Mouse (Mus musculus) E14TG2a.4 (cell line): ENCODE measurements around the gene Fam50b.

Source experiments
- H3K27me3 ChIP-seq: 2 replicates; pipeline ENCODE4 v1.6.1; 2014; ENCODE audit warnings: low read length, control low read depth; ENCODE audit not compliant: insufficient read depth
- H3K36me3 ChIP-seq: 2 replicates; pipeline ENCODE4 v1.6.1; 2014; ENCODE audit warnings: low read length, control low read depth; ENCODE audit not compliant: insufficient read depth
- H3K4me1 ChIP-seq: replicated peaks from 2 replicates; pipeline ENCODE4 v1.6.1; 2014; ENCODE audit warnings: low read depth, low read length, control low read depth
- H3K4me3 ChIP-seq: replicated peaks from 2 replicates; pipeline ENCODE4 v1.5.1; 2014; ENCODE audit warnings: mild to moderate bottlenecking, low read length
- H3K9me3 ChIP-seq: 2 replicates; pipeline ENCODE4 v1.6.1; 2014; ENCODE audit warnings: low read length, control low read depth
- CTCF ChIP-seq: conservative IDR thresholded peaks from 2 replicates; pipeline ENCODE4 v1.5.1; 2014; ENCODE audit warnings: low read length
- NANOG ChIP-seq: IDR thresholded peaks from 2 replicates; pipeline ENCODE4 v1.6.1; 2014; ENCODE audit warnings: borderline replicate concordance, low read length, mixed read lengths
- POU5F1 ChIP-seq: IDR thresholded peaks from 2 replicates; pipeline ENCODE4 v1.6.1; 2014; ENCODE audit warnings: low read length, borderline replicate concordance

Fam50b gene

GRCm38 (mm10) chr13:34767527-34768292 lies 33.1 kb downstream of the Fam50b start:
- no peaks in the 10 kb centered on the region for H3K36me3 ChIP-seq
- TF ChIP-seq NANOG (no peak), CTCF (no peak), POU5F1 (no peak)
- no peak overlapping the region for H3K4me3 ChIP-seq
- peaks cover 14% of the 10 kb centered on the region for H3K4me1 ChIP-seq
- H3K27me3 ChIP-seq, result no peaks in the 10 kb centered on the region; the same call in 1 of the 2 replicates
- H3K9me3 ChIP-seq, result no peaks in the 10 kb centered on the region

- H3K4me1 ChIP-seq, result no peaks in the 10 kb centered on the region
- no peaks in the 10 kb centered on the region for H3K27me3 ChIP-seq
- H3K4me3 ChIP-seq, result no peak overlapping the region
- no peak for TF ChIP-seq POU5F1
- TF ChIP-seq CTCF, result no peak
- no peak for TF ChIP-seq NANOG
- H3K9me3 ChIP-seq, result no peaks in the 10 kb centered on the region
- no peaks in the 10 kb centered on the region for H3K36me3 ChIP-seq
These were observed 42.1 kb downstream of the Fam50b start for GRCm38 (mm10) chr13:34776767-34777166.

- Histone ChIP-seq H3K4me1 (no peaks in the 10 kb centered on the region), H3K36me3 (no peaks in the 10 kb centered on the region), H3K4me3 (no peak overlapping the region), H3K27me3 (no peaks in the 10 kb centered on the region), H3K9me3 (no peaks in the 10 kb centered on the region)
- TF ChIP-seq CTCF (no peak), NANOG (no peak), POU5F1 (no peak)
These were observed 46.4 kb downstream of the Fam50b start for GRCm38 (mm10) chr13:34780856-34781610.

- Histone ChIP-seq H3K27me3 (no peaks in the 10 kb centered on the region), H3K9me3 (no peaks in the 10 kb centered on the region), H3K36me3 (no peaks in the 10 kb centered on the region), H3K4me3 (no peak overlapping the region), H3K4me1 (no peaks in the 10 kb centered on the region)
- TF ChIP-seq NANOG (no peak), POU5F1 (no peak), CTCF (no peak)
These were observed 47.0 kb downstream of the Fam50b start for GRCm38 (mm10) chr13:34781611-34782009.

- H3K4me1 ChIP-seq, result no peaks in the 10 kb centered on the region
- no peaks in the 10 kb centered on the region for H3K9me3 ChIP-seq
- H3K27me3 ChIP-seq, result no peaks in the 10 kb centered on the region
- no peak overlapping the region for H3K4me3 ChIP-seq
- TF ChIP-seq POU5F1, result no peak
- no peak for TF ChIP-seq CTCF
- TF ChIP-seq NANOG, result no peak
- H3K36me3 ChIP-seq, result no peaks in the 10 kb centered on the region
These were observed 50.2 kb downstream of the Fam50b start for GRCm38 (mm10) chr13:34784818-34785217.

- Histone ChIP-seq H3K27me3 (no peaks in the 10 kb centered on the region), H3K9me3 (no peaks in the 10 kb centered on the region), H3K36me3 (no peaks in the 10 kb centered on the region), H3K4me3 (no peak overlapping the region), H3K4me1 (no peaks in the 10 kb centered on the region)
- TF ChIP-seq POU5F1 (no peak), CTCF (no peak), NANOG (no peak)
These were observed 52.0 kb downstream of the Fam50b start for GRCm38 (mm10) chr13:34786634-34787033.

GRCm38 (mm10) chr13:34787546-34787945 lies 52.9 kb downstream of the Fam50b start:
- Histone ChIP-seq H3K9me3 (no peaks in the 10 kb centered on the region), H3K4me3 (no peak overlapping the region), H3K27me3 (no peaks in the 10 kb centered on the region), H3K36me3 (no peaks in the 10 kb centered on the region), H3K4me1 (no peaks in the 10 kb centered on the region)
- TF ChIP-seq POU5F1 (no peak), NANOG (no peak), CTCF (no peak)

- TF ChIP-seq CTCF, result no peak
- no peak for TF ChIP-seq POU5F1
- TF ChIP-seq NANOG, result no peak
- no peaks in the 10 kb centered on the region for H3K27me3 ChIP-seq
- H3K4me1 ChIP-seq, result no peaks in the 10 kb centered on the region
- H3K9me3 ChIP-seq, result no peaks in the 10 kb centered on the region
- no peak overlapping the region for H3K4me3 ChIP-seq
- no peaks in the 10 kb centered on the region for H3K36me3 ChIP-seq
These were observed 54.6 kb downstream of the Fam50b start for GRCm38 (mm10) chr13:34789176-34789818.
